Mouse (Mus musculus): ENCODE data around the gene Gm17693. TPM values are rescaled to one million over a fixed set of nuclear protein-coding genes. Genes with fewer than 3 reads are reported as not detected.
"Not testable (repeated sequence)": the region's sequence is repeated elsewhere in the genome, so short reads cannot be mapped to it uniquely, and the experiment has no call there.

Gene Gm17693
- polyA plus RNA-seq (2016; fragmentation: Nextera tagmentation; extraction: Ambion mirVana): not detected in 2 replicates

- H3K9me3 ChIP-seq (replicated peaks); H3K4me1 ChIP-seq; H3K27me3 ChIP-seq (ENCODE audit: low read depth, poor library complexity, severe bottlenecking); H3K36me3 ChIP-seq; H3K27ac ChIP-seq (replicated peaks); DNase-seq (ENCODE audit: low spot score); H3K4me3 ChIP-seq: not testable (repeated sequence)
- WGBS: no CpG with 5 or more reads among the region's 4 CpGs
Measured at GRCm38 (mm10) chrX:125705144-125705543, at the start of gene Gm17693. Gm17693 (plus strand) TSS chrX:125705444.
